Mouse (Mus musculus) limb, embryonic 14.5 days (tissue): Measurements from ENCODE around the gene Fbxl12. TPM values are rescaled to one million over a fixed set of nuclear protein-coding genes. Genes with fewer than 3 reads are reported as not detected.
"Not testable (repeated sequence)": the region's sequence is repeated elsewhere in the genome, so short reads cannot be mapped to it uniquely, and the experiment has no call there.

Experiments used
- ATAC-seq: fragments of 200-750 bp; cut with Nextera tagmentation; 2 replicates; pipeline ENCODE4 v1.8.0; 2017; ENCODE audit warnings: low read depth, moderate number of reproducible peaks, moderate TSS enrichment; ENCODE audit not compliant: low FRiP score
- DNase-seq: peaks from one replicate; pipeline ENCODE4 v3.0.0-alpha.2; 2015; ENCODE audit warnings: low spot score
- H3K27ac ChIP-seq: fragments of 300-500 bp; sonication (generic); replicated peaks from 2 replicates; pipeline ENCODE4 v1.5.1; 2014; ENCODE audit warnings: low read depth, mild to moderate bottlenecking, low read length, moderate library complexity, mixed read lengths
- H3K27me3 ChIP-seq: fragments of 300-500 bp; sonication (generic); 2 replicates; pipeline ENCODE4 v1.6.1; 2014; ENCODE audit warnings: low read length, mixed read lengths; ENCODE audit not compliant: control insufficient read depth, insufficient read depth
- H3K36me3 ChIP-seq: fragments of 300-500 bp; sonication (generic); 2 replicates; pipeline ENCODE4 v1.6.1; 2014; ENCODE audit warnings: mild to moderate bottlenecking, low read length, moderate library complexity, mixed read lengths; ENCODE audit not compliant: control insufficient read depth, insufficient read depth
- H3K4me1 ChIP-seq: fragments of 300-500 bp; sonication (generic); 2 replicates; pipeline ENCODE4 v1.6.1; 2014; ENCODE audit warnings: antibody characterized with exemption, low read length, mixed read lengths; ENCODE audit not compliant: control insufficient read depth, insufficient read depth
- H3K4me2 ChIP-seq: fragments of 300-500 bp; sonication (generic); replicated peaks from 2 replicates; pipeline ENCODE4 v1.6.1; 2014; ENCODE audit warnings: low read depth, mild to moderate bottlenecking, low read length, moderate library complexity; ENCODE audit not compliant: severe bottlenecking
- H3K4me3 ChIP-seq: fragments of 300-500 bp; sonication (generic); replicated peaks from 2 replicates; pipeline ENCODE4 v1.5.1; 2014; ENCODE audit warnings: low read length
- H3K9ac ChIP-seq: fragments of 300-500 bp; sonication (generic); 2 replicates; pipeline ENCODE4 v1.6.1; 2014; ENCODE audit warnings: mild to moderate bottlenecking, low read depth, low read length, moderate library complexity; ENCODE audit not compliant: severe bottlenecking
- H3K9me3 ChIP-seq: fragments of 300-500 bp; sonication (generic); 2 replicates; pipeline ENCODE4 v1.6.1; 2016; ENCODE audit warnings: low read length; ENCODE audit not compliant: control insufficient read depth
- POLR2A ChIP-seq: fragments of 200-500 bp; IDR thresholded peaks from 2 replicates; pipeline ENCODE4 v1.8.0; 2012; ENCODE audit warnings: inconsistent platforms, mild to moderate bottlenecking, moderate library complexity, borderline replicate concordance; ENCODE audit not compliant: insufficient read depth, insufficient read length; ENCODE audit errors: extremely low read depth
- WGBS: fragments of 180-500 bp; shearing (Covaris S2); extraction: QIAGEN DNeasy Blood & Tissue Kit; methylation state at CpG from one replicate; pipeline ENCODE4 v1.1.7; 2014; 5-methylcytosine and 5-hydroxymethylcytosine counted together
- polyA plus RNA-seq, 2 experiments: library from polyadenylated mRNA; depleted of rRNA in 1 of 2; stranded (reverse) in 1 of 2; unstranded in 1 of 2; fragments of >200 nt; fragmentation: Nextera tagmentation in 1 of 2; extraction: Ambion mirVana in 1 of 2; gene quantifications; 2 replicates each; pipeline versions ENCODE4 v1.2.1 to v1.2.3; 2012 to 2014

Gene Fbxl12
- polyA plus RNA-seq (2012; rRNA removed) (41.5 and 52.8 TPM in 2 replicates), polyA plus RNA-seq (2014; fragmentation: Nextera tagmentation; extraction: Ambion mirVana) (11.9 and 12.9 TPM in 2 replicates)

DNA sequence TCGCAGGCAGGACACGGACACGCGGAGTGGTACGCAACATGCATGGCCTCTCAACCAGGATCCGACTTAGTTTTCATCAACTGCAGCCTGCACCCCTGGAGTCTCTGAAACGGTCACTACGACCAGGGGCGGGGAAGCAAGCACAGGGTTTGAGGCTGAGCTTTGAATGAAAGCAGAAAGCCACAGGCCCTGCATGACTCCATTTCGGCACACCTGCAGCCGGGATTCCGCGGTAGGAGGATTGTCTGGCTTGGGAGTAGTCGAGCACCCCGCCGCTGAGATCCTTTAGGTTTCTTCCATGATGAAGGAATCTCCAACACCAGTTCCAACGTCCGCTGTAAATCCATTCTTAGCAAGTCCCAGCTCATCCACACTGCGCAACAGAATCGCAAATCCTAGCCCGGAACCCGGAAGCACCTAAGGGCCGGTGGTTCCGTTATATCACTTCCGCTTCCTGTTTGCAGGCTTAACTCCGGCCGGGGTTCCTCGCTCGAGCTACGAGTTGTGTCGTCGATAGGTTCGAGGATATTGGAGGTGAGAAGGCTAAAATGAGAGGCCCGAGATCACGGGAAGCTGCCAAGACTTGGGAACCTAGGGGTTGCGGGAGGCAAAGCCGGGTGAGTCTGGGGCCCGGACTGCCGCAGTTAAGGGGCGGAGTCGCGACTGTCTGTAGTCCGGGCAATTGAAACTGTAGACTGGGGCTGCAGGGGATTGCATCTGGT is at the start of gene Fbxl12:
Fbxl12 (minus strand) TSS at position 408 of the 722 bp plus-strand sequence.
- Histone ChIP-seq H3K4me3 (peak within 1 kb of the TSS; percentile 85), H3K36me3 (peaks cover 31% of the 10 kb centered on the region), H3K9me3 (no peaks in the 10 kb centered on the region), H3K27ac (peak within 1 kb of the TSS; percentile 92), H3K9ac (peak within 1 kb of the TSS; percentile 80), H3K27me3 (no peaks in the 10 kb centered on the region), H3K4me1 (peaks cover 12% of the 10 kb centered on the region), H3K4me2 (peak within 1 kb of the TSS; percentile 97)
- ATAC-seq (no peak), DNase-seq (peak; percentile 82)
- under 1% methylated on average over 43 of the region's 43 CpGs for WGBS
- TF ChIP-seq POLR2A: peak; percentile 71; the same call in 1 of the 2 replicates

DNA sequence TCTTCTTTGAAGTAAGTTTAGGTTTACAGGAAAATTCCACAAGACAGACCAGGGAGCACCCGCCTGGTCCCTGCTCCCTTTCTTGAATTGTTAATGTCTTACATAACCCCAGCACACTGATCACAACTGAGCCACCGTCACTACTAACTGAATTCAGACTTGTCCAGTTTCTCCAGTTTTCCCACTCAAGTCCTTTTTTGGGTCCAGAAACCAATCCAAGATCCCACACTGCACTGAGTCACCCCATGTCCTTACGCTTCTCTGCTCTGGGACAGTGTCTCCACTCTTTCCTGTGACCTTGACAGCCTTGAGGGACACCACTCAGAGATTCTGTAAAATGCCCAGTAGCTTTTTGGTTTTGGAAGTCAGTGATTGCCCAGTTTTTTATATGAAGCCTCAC is 48.3 kb upstream of the Fbxl12 start:
- H3K9me3 ChIP-seq: no peaks in the 10 kb centered on the region
- DNase-seq (no peak), ATAC-seq (no peak)
- 77% methylated on average over 3 of the region's 3 CpGs for WGBS
- peaks cover 20% of the 10 kb centered on the region; the same call in 1 of the 2 replicates for H3K27me3 ChIP-seq
- H3K4me2 ChIP-seq: no peak overlapping the region
- no peak overlapping the region for H3K9ac ChIP-seq
- H3K4me3 ChIP-seq: no peak overlapping the region
- no peaks in the 10 kb centered on the region for H3K36me3 ChIP-seq
- H3K27ac ChIP-seq: no peak overlapping the region
- TF ChIP-seq POLR2A: no peak
- 0 out of 2 replicates have a peak, but pooled peaks cover 6% of the 10 kb centered on the region for H3K4me1 ChIP-seq

DNA sequence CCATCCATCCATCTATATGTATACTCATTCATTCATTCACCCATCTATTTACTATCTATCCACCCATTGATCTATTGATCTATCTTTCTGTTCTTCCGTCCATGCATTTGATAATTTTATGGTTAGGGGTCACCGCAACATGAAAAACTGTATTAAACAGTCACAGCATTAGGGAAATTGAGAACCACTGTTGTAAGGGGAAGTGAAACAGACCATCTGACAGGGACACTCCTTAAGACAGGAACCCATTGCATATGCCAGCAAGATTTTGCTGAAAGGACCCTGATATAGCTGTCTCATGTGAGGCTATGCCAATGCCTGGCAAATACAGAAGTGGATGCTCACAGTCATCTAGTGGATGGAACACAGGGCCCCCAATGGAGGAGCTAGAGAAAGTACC is 45.9 kb upstream of the Fbxl12 start:
- ATAC-seq, H3K9me3 ChIP-seq, H3K9ac ChIP-seq, DNase-seq, H3K36me3 ChIP-seq, H3K4me3 ChIP-seq, H3K4me2 ChIP-seq, H3K4me1 ChIP-seq, H3K27ac ChIP-seq: not testable (repeated sequence)
- peaks cover 13% of the 10 kb centered on the region; the same call in 1 of the 2 replicates for H3K27me3 ChIP-seq
- WGBS: 90% methylated on average over 2 of the region's 2 CpGs

DNA sequence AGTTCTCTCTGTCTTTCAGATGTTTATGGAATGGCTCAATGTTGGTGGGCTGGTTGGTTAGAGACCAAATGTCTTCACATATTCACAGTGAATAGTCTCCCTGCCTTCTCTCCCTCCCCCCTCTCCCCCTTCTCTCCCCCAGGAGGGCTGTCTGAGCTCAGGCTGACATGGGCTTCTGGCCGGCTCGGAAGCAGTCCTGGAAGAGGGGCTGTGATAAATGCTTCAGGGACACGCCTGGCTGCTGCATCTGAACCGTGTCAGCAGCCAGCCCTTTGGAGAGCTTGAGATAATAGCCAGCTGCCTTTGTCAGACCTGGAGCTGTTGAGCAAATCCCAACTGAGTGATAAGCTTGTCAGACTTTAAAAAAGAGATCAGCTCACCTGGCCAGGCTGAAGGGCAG is 45.3 kb upstream of the Fbxl12 start:
- 5% methylated on average over 4 of the region's 4 CpGs for WGBS
- no peaks in the 10 kb centered on the region for H3K9me3 ChIP-seq
- peaks cover 8% of the 10 kb centered on the region; the same call in 1 of the 2 replicates for H3K27me3 ChIP-seq
- no peak for ATAC-seq
- H3K4me3 ChIP-seq: no peak overlapping the region
- no peak for DNase-seq
- TF ChIP-seq POLR2A: no peak
- H3K9ac ChIP-seq: no peak overlapping the region
- no peak overlapping the region for H3K27ac ChIP-seq
- 0 out of 2 replicates have a peak, but pooled peaks cover 5% of the 10 kb centered on the region for H3K4me1 ChIP-seq
- no peaks in the 10 kb centered on the region for H3K36me3 ChIP-seq
- no peak overlapping the region for H3K4me2 ChIP-seq

DNA sequence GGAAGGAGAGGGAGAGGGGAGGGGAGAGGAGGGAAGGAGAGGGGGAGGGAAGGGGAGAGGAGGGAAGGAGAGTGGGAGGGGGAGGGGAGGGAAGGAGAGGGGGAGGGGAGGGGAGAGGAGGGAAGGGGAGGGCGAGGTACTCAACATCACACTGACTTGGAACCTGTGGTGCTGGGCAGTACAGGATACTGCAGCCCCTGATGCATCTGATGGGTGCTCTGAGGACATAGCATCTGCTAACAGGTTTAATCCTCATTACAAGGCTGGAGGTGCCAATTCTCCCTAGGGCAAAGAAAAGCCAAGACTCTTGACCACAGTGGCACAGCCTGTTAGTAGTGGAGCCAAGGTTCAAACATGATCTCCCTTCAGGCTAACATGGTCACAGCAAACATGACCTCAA is 44.8 kb upstream of the Fbxl12 start:
- WGBS: 75% methylated on average over 1 of the region's 1 CpGs
- no peak for TF ChIP-seq POLR2A
- Histone ChIP-seq H3K27me3 (peaks cover 3% of the 10 kb centered on the region; the same call in 1 of the 2 replicates), H3K4me1 (no peaks in the 10 kb centered on the region), H3K27ac (no peak overlapping the region), H3K9me3 (no peaks in the 10 kb centered on the region), H3K9ac (no peak overlapping the region), H3K4me2 (no peak overlapping the region), H3K36me3 (no peaks in the 10 kb centered on the region), H3K4me3 (no peak overlapping the region)
- DNase-seq: no peak
- no peak for ATAC-seq
